Mouse (Mus musculus) heart, embryonic 15.5 days (tissue): Measurements from ENCODE around the gene Atg9b. TPM values are rescaled to one million over a fixed set of nuclear protein-coding genes. Genes with fewer than 3 reads are reported as not detected.

Experiments
- ATAC-seq: fragments of 200-750 bp; cut with Nextera tagmentation; replicated peaks from 2 replicates; pipeline ENCODE4 v1.8.0; 2017; ENCODE audit warnings: low read depth, moderate TSS enrichment; ENCODE audit not compliant: insufficient number of reproducible peaks, insufficient read depth, low FRiP score
- H3K27ac ChIP-seq: fragments of 300-500 bp; sonication (generic); 2 replicates; pipeline ENCODE4 v1.5.1; 2015; ENCODE audit warnings: mild to moderate bottlenecking, inconsistent platforms
- H3K27me3 ChIP-seq: fragments of 300-500 bp; sonication (generic); 2 replicates; pipeline ENCODE4 v1.6.1; 2015; ENCODE audit warnings: inconsistent platforms
- H3K36me3 ChIP-seq: fragments of 300-500 bp; sonication (generic); 2 replicates; pipeline ENCODE4 v1.6.1; 2015; ENCODE audit warnings: mild to moderate bottlenecking, inconsistent platforms
- H3K4me1 ChIP-seq: fragments of 300-500 bp; sonication (generic); replicated peaks from 2 replicates; pipeline ENCODE4 v1.6.1; 2015; ENCODE audit warnings: inconsistent platforms
- H3K4me2 ChIP-seq: fragments of 300-500 bp; sonication (generic); 2 replicates; pipeline ENCODE4 v1.6.1; 2015; ENCODE audit warnings: inconsistent platforms, mild to moderate bottlenecking, moderate library complexity
- H3K4me3 ChIP-seq: fragments of 300-500 bp; sonication (generic); 2 replicates; pipeline ENCODE4 v1.5.1; 2015; ENCODE audit warnings: mild to moderate bottlenecking, inconsistent platforms
- H3K9ac ChIP-seq: fragments of 300-500 bp; sonication (generic); 2 replicates; pipeline ENCODE4 v1.6.1; 2015; ENCODE audit warnings: mild to moderate bottlenecking, inconsistent platforms
- H3K9me3 ChIP-seq: fragments of 300-500 bp; sonication (generic); replicated peaks from 2 replicates; pipeline ENCODE4 v1.6.1; 2016; ENCODE audit warnings: inconsistent platforms
- WGBS: fragments of 180-500 bp; shearing (Covaris S2); methylation state at CpG from one replicate; pipeline ENCODE4 v1.1.7; 2015; ENCODE audit warnings: mixed read lengths; 5-methylcytosine and 5-hydroxymethylcytosine counted together
- polyA plus RNA-seq: library from polyadenylated mRNA; unstranded; fragments of >200 nt; fragmentation: Nextera tagmentation; extraction: Ambion mirVana; gene quantifications from 2 replicates; pipeline ENCODE4 v1.2.1, GENCODE M21; 2015

The Atg9b gene
- polyA plus RNA-seq, 1 experiment from 2014 or later = 0.81 TPM

- Histone ChIP-seq H3K4me3 (no peak overlapping the region), H3K27ac (peak overlapping the region; percentile 55; the same call in 1 of the 2 replicates), H3K4me2 (no peak overlapping the region), H3K36me3 (no peaks in the 10 kb centered on the region), H3K4me1 (peaks cover 56% of the 10 kb centered on the region), H3K9ac (no peak overlapping the region), H3K9me3 (no peaks in the 10 kb centered on the region), H3K27me3 (peaks cover 18% of the 10 kb centered on the region)
- WGBS = 53% methylated on average over 7 of the region's 7 CpGs
- 0 out of 2 replicates have a peak, but pooled peaks have one; percentile 4 for ATAC-seq
These were observed 2.8 kb downstream of the Atg9b start for GRCm38 (mm10) chr5:24389011-24389657.

DNA sequence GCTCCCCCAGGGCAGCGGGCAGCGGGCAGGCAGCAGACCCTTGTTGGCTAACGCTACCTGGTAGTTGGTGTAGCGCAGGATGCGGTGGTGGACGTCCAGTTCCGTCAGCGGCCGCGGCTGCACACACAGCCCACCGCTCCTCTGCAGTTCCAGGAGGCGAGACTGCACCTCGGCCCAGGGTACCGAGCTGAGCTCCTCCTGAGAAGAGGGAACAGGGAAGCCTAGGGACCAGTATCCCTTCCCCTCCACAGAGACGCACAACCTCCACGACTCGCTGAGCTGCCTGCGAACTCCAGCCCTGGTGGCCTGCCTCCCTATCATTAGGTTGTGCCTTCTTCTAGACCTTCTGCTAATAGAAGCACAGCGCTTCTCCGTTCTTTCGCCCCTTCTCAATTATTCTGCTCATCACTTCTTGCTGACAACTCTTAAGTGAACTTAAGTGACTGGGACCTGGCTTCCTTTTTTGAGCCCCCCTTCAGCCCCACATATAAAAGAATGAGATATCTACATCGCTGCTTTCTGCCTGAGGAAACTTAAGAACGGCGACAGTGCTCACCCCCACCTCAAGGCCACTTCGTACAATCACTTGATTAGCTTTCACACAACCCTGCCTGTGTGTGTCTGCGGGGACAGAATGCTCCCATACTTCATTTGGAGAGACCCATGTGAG, 3.6 kb downstream of the Atg9b start:
- Histone ChIP-seq H3K9ac (peak overlapping the region; percentile 61), H3K4me1 (peaks cover 56% of the 10 kb centered on the region), H3K4me2 (peak overlapping the region; percentile 91), H3K27me3 (peaks cover 18% of the 10 kb centered on the region), H3K9me3 (no peaks in the 10 kb centered on the region), H3K4me3 (peak overlapping the region; percentile 52), H3K27ac (peak overlapping the region; percentile 55), H3K36me3 (no peaks in the 10 kb centered on the region)
- WGBS = 26% methylated on average over 26 of the region's 26 CpGs
- no peak for ATAC-seq

- ATAC-seq = peak; percentile 19; the same call in 1 of the 2 replicates
- Histone ChIP-seq H3K4me1 (peaks cover 61% of the 10 kb centered on the region), H3K27ac (peak overlapping the region; percentile 55)
These were observed 4.4 kb downstream of the Atg9b start for GRCm38 (mm10) chr5:24387264-24388241.

GRCm38 (mm10) chr5:24385887-24386550, 5.9 kb downstream of the Atg9b start:
- Histone ChIP-seq H3K4me1 (peaks cover 64% of the 10 kb centered on the region), H3K27me3 (peaks cover 18% of the 10 kb centered on the region), H3K27ac (peak overlapping the region; percentile 17; the same call in 1 of the 2 replicates), H3K9ac (no peak overlapping the region), H3K36me3 (no peaks in the 10 kb centered on the region), H3K4me2 (no peak overlapping the region), H3K4me3 (no peak overlapping the region), H3K9me3 (no peaks in the 10 kb centered on the region)
- ATAC-seq = no peak
- 79% methylated on average over 10 of the region's 10 CpGs for WGBS

More at GRCm38 (mm10) chr5:24387264-24388241, 4.4 kb downstream of the Atg9b start:
- Histone ChIP-seq H3K4me2 (peak overlapping the region; percentile 91), H3K9ac (peak overlapping the region; percentile 61), H3K4me3 (peak overlapping the region; percentile 52), H3K36me3 (no peaks in the 10 kb centered on the region), H3K27me3 (peaks cover 18% of the 10 kb centered on the region), H3K9me3 (no peaks in the 10 kb centered on the region)
- WGBS = under 1% methylated on average over 65 of the region's 73 CpGs

- H3K4me3 ChIP-seq = no peak overlapping the region
- no peak overlapping the region for H3K9ac ChIP-seq
- peaks cover 18% of the 10 kb centered on the region for H3K27me3 ChIP-seq
- no peak overlapping the region for H3K4me2 ChIP-seq
- H3K9me3 ChIP-seq = no peaks in the 10 kb centered on the region
- peaks cover 64% of the 10 kb centered on the region for H3K4me1 ChIP-seq
- 0 out of 2 replicates have a peak overlapping the region, but pooled peaks have one; percentile 43 for H3K27ac ChIP-seq
- no peak for ATAC-seq
- no peaks in the 10 kb centered on the region for H3K36me3 ChIP-seq
- WGBS = 86% methylated on average over 5 of the region's 5 CpGs
These were observed 6.6 kb downstream of the Atg9b start for GRCm38 (mm10) chr5:24385374-24385773.

DNA sequence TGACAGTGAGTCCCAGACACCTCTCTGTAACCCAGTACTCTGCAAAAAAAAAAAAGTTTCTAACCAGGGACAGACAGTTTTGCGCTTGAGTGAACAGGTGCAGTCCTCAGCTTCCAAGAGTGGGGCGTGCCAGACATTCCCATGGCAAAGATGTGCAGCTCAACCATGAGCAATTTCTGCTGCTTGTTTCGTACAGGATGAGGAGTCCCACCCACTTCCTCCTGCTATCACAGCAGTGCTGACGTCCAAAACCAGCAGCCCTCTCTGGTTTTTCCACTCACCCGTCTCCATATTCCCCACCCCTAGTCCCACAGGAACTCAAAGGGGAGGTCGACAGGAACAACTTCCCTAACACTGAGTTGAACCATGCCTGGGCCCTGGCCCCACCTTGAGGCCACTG, 7.5 kb downstream of the Atg9b start:
- no peaks in the 10 kb centered on the region for H3K9me3 ChIP-seq
- no peak overlapping the region for H3K4me3 ChIP-seq
- 46% methylated on average over 6 of the region's 6 CpGs for WGBS
- H3K36me3 ChIP-seq = no peaks in the 10 kb centered on the region
- no peak overlapping the region for H3K9ac ChIP-seq
- peak overlapping the region; percentile 72 for H3K27ac ChIP-seq
- H3K4me2 ChIP-seq = 0 out of 2 replicates have a peak overlapping the region, but pooled peaks have one; percentile 82
- peaks cover 18% of the 10 kb centered on the region for H3K27me3 ChIP-seq
- peaks cover 62% of the 10 kb centered on the region for H3K4me1 ChIP-seq
- peak; percentile 24; the same call in 1 of the 2 replicates for ATAC-seq

GRCm38 (mm10) chr5:24383026-24383859, 8.7 kb downstream of the Atg9b start:
- Histone ChIP-seq H3K9me3 (no peaks in the 10 kb centered on the region), H3K9ac (peak overlapping the region; percentile 59), H3K4me1 (peaks cover 53% of the 10 kb centered on the region), H3K4me3 (peak overlapping the region; percentile 51), H3K27ac (peak overlapping the region; percentile 72), H3K27me3 (peaks cover 14% of the 10 kb centered on the region), H3K36me3 (no peaks in the 10 kb centered on the region), H3K4me2 (peak overlapping the region; percentile 82)
- 1% methylated on average over 34 of the region's 34 CpGs for WGBS
- ATAC-seq = peak; percentile 84

GRCm38 (mm10) chr5:24381988-24382387, 10.0 kb downstream of the Atg9b start:
- no peak overlapping the region for H3K4me2 ChIP-seq
- 57% methylated on average over 2 of the region's 2 CpGs for WGBS
- no peak overlapping the region for H3K27ac ChIP-seq
- H3K4me3 ChIP-seq = no peak overlapping the region
- no peak for ATAC-seq
- H3K9me3 ChIP-seq = no peaks in the 10 kb centered on the region
- H3K9ac ChIP-seq = no peak overlapping the region
- H3K27me3 ChIP-seq = peaks cover 12% of the 10 kb centered on the region
- peaks cover 41% of the 10 kb centered on the region for H3K4me1 ChIP-seq
- H3K36me3 ChIP-seq = no peaks in the 10 kb centered on the region

DNA sequence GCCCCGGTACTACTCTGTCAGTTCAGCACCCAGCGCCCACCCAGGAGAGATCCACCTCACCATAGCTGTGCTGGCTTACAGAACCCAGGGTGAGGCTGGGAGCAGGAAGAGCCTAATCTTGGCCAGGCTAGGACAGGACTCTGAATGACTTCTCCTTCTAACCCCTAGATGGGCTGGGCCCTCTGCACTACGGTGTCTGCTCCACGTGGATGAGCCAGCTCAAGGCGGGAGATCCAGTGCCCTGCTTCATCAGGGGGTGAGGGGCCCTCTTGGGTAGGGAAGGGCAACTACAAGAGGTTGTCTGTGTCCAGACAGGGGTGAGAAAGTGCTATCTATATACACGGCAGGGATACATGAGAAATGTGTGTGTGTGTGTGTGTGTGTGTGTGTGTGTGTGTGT, 10.5 kb downstream of the Atg9b start:
- H3K9ac ChIP-seq = no peak overlapping the region
- peaks cover 7% of the 10 kb centered on the region for H3K27me3 ChIP-seq
- no peak overlapping the region for H3K27ac ChIP-seq
- no peaks in the 10 kb centered on the region for H3K9me3 ChIP-seq
- H3K4me3 ChIP-seq = no peak overlapping the region
- H3K4me2 ChIP-seq = no peak overlapping the region
- WGBS = 60% methylated on average over 6 of the region's 6 CpGs
- H3K4me1 ChIP-seq = peaks cover 36% of the 10 kb centered on the region
- ATAC-seq = no peak
- no peaks in the 10 kb centered on the region for H3K36me3 ChIP-seq

DNA sequence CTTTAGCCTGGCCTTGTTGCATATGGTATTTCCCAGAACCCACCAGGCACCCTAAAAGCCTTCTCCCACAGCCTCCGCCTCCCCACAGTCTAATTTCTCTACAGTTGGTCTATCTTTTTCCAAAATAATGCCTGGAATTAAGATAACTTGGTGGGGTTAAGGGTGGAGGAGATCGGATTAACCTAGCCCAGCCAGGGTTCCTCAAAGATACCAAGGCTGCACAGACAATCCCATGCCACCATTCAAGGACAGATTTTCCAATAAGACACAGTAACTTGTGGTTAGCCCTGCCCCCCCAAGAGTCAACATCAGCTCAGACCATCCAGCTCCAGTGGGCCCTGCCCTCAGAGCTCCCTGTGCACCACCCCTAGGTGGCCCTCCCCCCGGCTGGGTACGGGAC, 11.4 kb downstream of the Atg9b start:
- no peaks in the 10 kb centered on the region for H3K36me3 ChIP-seq
- WGBS = 81% methylated on average over 4 of the region's 4 CpGs
- H3K4me2 ChIP-seq = no peak overlapping the region
- H3K27ac ChIP-seq = no peak overlapping the region
- no peak for ATAC-seq
- H3K4me3 ChIP-seq = no peak overlapping the region
- no peaks in the 10 kb centered on the region for H3K27me3 ChIP-seq
- H3K9me3 ChIP-seq = no peaks in the 10 kb centered on the region
- H3K9ac ChIP-seq = no peak overlapping the region
- peaks cover 32% of the 10 kb centered on the region for H3K4me1 ChIP-seq
